Mouse (Mus musculus) thymus, postnatal 14 days (tissue): ENCODE measurements around the gene Mrgpre.

Experiments
- DNase-seq: peaks from one replicate; pipeline ENCODE4 v3.0.0; 2021

Mrgpre gene

DNA sequence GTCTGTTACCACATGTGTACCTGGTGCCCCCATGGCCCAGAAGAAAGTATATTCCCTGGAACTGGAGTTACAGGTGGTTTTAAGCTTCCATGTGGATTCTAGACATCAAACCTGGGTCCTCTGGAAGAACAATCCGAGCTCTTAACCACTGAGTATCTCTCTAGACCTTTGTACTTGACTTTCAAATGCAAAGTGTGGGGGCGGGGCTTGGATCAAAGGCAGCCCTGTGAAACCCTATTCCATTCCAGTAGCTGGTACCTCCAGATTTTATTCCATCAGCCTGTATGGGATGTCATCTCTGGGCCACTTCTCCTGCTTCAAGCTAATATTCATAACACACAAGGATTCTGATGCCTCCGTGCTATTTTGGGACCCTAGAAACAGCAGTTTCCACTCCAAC, 8.2 kb downstream of the Mrgpre start:
- peak; percentile 49 for DNase-seq

DNA sequence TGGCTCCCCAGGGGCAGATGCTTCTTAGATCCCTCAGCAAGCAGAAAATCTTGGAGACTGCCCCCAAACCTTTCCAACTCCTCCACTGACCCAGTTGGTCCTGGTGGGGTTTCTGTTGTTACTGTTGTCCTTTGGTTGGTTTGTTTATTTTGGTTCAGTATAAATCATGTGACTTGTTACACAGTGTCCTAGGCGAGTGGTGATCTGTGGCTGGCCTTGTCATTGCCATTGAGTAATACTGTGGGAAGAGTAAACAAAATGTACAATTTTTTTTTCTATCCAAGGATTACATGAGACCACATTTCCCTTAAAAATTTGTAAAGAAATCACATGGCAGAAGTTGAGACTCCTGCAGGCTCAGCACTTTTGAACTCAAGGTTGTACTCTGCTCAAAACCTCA, 14.8 kb downstream of the Mrgpre start:
- no peak for DNase-seq

DNA sequence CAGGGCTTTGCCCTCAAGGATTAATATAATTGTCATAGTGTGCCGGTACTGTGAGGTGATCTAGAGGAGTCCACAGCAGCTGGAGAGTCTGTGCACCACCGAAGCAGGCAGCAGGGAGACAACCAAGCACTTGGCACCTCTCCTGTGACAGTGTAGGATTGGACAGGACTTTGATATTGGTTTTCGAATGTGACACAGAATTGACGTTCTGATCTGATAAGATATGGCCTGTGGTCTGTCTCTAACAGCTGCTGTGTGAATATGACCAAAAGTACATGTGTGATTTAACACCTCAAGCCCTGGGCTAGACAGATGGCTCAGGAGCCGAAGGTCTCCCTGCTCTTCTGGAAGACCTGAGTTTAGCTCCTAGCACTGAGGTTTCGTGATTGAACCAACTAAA, 16.0 kb downstream of the Mrgpre start:
- no peak for DNase-seq

DNA sequence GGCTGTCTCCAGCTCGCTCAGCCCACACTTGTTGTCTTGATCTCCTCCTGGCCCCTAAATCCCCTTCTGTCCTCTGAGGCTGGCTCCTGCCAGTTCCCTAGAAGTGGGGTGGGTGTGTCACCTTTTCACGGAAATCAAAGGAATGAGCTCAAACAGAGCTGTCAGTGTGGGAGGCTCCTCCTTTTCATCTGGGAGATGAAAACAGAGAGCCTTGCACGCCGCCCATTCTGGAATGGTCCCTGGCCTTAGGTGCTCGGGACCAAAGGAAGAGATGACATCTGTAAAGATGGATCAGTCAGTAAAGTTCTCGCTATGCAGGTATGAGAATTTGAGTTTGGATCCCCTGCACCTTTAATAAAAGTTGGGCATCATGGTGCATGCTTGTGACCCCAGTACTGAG, 17.4 kb downstream of the Mrgpre start, which contains the start of gene Mrgprg:
Gene Mrgprg, minus strand, starts transcription at position 101 of the 400 bp plus-strand sequence.
- DNase-seq = no peak

DNA sequence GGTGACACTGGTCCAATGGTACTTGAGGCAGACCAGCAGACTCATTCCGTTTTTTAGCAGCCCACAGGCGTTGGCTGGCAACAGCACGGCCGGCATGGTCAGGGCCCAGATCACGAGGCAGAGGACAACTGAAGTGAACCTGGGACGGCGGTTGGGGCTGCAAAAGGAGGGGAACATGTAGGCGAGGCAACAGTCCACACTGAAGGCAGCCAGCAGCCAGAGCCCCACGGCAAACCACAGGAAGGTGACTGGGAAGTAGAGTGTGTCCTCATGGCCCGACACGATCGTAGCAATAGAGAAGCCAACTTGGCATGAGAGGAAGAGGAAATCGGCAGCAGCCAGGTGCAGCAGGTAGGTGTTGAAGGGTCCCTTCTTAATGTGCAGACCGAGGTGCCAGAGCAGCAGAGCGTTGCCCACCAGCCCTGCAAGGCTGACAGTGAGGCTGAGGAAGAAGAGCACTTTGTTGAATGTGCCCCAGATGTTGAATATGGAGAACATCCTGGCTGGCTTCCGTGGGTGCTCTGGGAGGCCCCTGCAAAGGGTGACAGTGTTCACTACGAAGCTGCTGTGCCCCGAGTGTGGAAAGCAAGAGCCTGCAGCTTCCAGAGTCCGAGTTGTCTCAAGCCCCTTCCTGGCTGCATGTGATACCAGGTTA, 19.3 kb downstream of the Mrgpre start:
- DNase-seq = peak; percentile 68

DNA sequence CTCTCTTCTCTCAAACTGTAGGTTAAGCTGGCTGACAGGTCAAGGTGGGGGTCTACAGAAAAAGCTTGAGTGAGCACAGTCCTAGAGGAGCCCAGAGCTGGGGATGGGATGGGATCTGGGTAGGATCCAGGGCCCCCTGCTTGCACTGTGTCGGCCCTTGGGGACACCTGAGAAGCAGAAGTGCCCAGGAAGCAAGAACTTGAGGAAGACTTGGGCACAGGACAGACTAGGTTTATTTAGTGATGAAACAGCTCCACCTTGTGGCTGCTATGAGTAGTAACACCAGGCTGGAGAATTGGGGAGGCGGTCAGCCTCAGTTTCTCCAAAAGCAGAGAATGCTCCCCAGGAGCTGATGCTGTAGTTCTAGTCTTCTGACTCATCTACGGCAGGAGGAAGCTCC, 20.5 kb downstream of the Mrgpre start:
- DNase-seq = peak; percentile 42

DNA sequence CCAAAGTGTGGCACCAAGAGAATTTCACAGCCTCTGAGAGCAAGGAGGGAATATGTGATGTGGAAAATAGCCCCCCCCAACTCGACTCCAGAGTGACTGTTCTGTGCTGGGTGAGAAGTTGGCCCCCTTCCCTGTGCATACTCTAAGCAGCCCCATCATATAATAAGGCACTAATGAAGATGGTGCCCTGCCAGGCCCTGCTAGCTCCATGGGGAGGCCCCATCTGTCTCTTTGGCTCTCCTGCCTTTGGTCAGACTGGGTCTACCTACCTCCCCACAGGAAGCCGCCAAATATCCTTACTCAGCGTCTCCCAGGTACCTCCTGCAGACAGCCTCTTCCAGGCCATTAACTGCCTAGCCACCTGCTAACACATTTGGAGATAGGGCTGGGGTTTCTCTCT, 25.3 kb downstream of the Mrgpre start:
- DNase-seq = no peak

DNA sequence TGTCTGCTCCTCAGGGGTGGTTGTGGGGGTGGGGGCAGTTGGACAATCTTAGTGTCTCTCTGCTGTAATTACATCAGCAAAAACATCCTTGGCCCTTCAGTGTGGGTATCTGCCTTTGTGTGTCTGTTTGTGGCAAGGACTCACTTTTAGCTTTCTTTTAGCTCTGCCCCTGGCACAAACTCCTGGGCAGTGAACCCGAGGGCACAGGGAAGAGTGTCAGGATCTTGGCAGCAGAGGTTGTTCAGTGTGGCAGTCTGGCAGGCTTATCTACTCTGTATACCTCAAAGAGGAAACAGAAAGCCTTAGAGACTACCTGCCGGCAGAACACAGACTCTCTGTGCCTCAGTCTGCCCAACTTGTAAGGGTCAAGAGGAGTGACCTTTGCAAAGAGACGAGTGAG, 26.6 kb downstream of the Mrgpre start:
- no peak for DNase-seq

DNA sequence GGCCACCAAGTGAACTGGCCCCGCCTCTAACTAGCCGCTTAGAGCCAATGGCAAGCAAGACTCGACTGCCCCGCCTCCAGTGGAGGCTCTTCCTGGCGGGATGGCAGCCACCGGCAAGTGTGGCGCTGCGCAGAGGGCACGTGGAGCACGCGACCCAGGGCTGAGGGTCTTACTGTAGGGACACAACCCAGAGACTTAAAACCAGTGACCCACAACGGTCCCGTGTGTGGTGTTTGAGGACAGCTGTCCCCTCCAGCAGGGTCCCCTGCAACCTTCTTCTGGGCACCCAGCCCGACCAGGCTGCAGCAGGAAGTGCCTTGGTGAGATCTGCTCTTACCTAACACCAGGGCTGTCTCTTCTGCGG, 27.3 kb downstream of the Mrgpre start:
- DNase-seq = peak; percentile 91

DNA sequence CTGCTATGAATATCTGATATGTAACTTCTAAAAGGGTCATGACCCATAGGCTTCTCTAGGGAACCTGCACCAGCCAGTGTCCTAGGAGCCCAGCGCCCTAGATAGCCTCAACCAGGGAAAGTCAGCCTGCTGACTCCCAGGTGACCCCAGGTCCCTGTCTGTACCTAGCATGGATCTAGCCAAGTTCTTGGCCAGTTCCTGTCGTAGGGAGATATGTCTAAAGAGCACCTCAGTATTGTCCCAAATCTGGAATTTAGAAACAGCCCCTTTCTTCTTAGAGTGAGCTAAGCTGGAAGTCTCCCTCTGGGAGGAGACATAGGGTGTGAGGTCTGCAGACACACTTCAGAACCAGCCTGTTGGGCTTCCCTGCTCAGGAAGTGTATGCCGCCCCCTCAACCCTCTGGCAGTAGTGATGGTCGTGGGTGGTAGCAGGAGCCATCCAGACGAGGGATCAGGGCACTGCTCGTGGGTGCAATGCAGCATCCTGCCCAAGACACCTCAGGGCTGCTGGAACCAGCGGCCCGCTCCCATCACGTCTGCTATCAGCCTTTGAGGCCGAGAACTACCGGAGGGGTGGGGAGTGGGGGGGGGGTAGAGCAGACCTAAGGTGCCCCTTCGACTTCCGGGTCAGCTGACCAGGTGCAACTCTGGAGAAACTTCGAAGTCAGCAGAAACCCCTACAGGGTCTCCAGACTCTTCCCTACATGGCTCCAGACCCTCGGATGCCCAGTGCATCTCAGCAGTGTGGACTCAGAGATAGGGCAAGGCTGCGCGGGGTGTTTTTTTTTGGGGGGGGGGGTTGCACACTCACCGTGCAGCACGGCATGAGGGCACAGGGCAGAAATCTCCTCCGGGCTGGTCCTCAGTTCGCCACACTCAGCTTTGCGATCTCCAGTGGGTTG, 27.9 kb downstream of the Mrgpre start, which contains the start of gene Osbpl5:
Gene Osbpl5, minus strand, starts transcription at position 861 of the 902 bp plus-strand sequence.
- peak; percentile 43 for DNase-seq

DNA sequence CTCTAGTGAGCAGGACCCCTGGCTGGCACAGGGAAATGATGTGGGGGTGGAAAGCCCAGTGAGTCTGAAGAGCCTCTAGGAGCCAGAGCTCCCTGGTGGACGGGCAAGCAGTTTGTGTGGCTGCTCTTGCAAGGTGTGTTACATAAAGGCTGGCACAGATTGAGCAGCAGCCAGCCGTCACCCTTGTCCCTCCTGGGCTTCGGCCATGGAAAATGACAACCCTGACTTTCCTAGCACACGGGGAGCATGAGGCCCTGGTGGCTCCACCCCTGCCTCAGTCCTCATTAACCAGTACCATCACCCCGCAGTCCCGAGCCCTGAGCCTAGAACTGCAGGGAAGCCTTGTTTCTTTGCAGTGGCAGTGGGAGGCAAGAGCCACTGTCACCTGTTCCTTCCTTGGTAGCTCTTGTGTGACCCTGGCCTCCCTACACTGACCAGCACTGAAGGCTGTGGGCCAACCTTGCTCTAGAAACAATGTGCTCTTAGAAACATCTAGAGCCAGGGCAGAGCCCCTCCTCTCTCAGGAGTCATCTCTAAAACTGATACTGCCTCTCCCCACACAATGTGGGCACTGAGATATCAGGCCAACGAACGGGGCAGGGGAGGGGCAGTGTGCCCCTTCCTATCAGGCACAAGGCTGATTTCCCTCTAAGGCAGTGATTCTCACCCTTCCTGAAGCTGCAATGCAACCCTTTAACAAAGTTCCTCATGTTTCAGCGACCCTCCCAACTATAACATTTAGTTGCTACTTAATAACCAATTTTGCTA, 28.8 kb downstream of the Mrgpre start:
- DNase-seq = no peak

DNA sequence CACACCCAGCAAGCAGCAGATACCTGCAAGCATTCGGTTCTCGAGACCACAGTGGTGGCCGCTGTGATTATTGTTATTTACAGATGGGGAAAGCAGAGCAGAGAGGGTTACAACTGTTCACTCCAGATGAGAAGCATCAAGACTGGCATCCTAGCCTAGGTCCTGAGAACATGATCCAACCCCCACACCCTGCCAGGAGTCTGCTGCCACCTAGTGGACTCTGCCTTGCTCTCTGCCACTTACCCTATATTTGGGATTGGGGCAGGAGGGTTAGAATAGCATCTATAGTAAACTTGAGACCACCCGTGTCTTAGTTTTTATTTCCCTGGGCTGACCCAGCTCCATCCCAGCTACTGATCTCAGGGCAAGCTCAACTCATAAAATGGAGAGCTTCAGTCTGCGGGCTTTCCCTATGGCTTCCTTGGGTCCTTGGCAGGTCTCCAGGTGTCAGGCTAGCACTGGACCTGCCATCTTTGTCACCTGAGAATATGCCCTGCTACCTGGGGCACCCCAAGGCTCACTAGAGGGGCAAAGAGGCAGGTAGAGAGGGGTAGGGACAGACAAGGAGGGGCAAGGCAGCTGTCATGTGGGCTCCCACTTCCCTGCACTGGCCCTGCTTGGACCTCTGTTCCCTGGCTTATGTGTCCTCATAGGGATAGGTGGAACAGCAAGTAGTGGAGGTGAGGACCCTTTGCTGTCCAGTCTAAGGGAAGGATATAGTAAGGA, 30.1 kb downstream of the Mrgpre start:
- peak; percentile 77 for DNase-seq

DNA sequence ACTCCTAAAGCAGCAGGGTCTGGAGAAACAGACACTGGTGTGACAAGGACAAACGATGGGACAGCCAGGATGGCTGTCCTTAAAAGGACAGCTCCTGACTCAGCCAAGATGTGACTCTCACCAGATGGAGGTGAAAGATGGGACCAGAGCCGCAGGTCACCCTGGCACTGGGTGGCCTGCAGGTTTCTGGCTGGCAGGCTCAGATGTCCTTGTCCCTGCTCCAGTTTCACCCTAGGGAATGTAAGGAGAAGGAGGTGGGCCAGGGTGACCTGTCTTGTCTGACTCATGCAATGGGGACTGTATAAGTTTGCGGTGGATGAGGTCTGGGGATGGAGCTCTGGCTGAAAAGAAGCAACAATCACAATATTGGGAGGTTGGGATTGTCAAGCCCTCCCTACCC, 31.7 kb downstream of the Mrgpre start:
- DNase-seq = no peak

DNA sequence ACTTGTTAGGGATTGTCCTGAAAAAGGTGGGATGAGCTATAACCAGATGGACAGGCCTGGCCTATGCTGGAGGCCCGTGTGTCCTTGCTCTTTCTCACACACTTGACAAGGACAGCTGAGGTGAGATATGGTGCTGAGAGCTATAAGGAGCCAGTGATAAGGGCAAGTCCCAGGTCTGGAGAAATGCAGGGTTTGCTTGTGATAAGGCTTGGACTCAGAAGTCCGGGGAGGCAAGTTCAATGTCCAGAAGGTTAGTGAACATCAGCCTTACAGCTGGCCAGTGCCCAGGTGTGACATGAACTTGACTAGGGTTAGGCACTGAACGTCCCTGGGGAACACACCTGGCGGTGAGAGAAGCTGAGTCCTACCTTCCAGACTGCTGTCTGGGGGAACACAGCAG, 32.2 kb downstream of the Mrgpre start:
- DNase-seq = no peak

DNA sequence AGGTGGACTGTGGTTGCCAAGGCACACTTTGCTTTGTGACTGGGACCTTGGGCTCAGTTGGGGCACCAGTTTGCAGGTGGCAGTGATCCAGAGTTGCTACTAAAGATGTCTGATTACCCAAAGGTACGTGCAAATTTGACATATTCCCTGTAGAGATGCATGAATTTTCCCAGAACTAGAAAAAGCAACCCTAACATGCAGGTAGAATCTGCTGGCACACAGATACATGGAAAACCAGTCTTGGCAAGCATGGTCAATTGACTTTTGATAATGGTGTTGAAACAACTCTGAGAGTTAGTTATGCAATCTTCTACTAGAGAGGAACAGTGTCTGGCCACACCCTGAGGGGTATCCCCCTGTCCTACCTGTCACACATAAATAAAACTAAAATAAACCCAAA, 32.9 kb downstream of the Mrgpre start:
- DNase-seq = no peak

DNA sequence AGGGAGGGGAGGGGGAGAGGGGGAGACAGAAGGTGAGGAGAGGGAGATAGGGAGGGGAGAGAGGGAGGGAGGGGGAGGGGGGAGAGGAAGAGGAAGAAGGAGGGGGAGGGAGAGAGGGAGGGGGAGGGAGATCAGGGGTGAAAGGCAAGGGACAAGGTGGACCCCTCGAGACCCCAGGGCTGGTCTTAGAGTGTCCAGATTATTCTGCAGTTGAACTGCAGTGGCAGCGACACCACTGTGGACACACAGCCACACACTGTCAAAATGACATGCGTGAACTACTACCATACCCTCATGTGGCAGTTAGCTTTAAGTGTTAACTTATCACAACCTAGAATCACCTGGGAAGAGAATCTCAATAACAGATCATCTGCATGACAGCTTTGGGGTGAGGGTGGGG, 35.3 kb downstream of the Mrgpre start:
- no peak for DNase-seq

DNA sequence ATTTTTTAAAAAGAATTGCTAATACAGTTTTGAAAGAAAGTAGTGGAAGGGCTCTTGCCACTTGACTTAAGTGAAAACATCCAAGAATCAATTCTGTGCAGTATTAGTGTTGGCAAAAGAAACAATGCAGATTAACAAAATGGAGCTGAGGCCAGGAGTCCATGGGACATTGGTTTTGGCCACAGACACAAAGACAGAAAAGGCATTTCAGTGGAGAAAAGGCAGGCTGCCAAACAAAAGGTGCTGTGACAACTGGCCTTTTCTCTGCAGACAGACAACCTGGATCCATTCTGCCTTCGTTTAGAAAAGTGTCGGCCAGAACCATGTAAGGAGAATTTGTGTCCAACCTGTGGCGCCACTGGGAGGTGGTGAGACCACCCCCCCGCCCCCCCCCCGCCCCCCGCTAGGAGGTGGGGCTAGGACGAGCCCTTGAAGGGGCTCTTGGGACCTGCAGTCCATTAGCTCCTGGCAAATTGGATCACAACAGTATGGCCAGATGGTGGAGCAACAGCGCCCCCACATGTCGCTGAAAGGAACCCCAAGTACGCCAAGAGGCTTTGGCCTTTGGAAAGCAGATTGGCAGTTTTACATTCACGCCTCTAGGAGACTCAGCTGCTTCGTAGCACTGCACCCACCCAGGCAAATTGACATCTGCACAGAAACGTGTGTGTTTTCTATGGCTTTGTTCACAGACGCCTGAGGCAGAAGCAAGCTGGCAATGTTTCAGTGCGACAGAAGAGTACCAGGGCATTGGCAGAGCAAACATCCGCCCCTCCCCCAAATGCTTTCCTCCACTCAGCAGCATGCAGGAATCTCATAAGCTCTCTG, 36.0 kb downstream of the Mrgpre start:
- peak; percentile 85 for DNase-seq

DNA sequence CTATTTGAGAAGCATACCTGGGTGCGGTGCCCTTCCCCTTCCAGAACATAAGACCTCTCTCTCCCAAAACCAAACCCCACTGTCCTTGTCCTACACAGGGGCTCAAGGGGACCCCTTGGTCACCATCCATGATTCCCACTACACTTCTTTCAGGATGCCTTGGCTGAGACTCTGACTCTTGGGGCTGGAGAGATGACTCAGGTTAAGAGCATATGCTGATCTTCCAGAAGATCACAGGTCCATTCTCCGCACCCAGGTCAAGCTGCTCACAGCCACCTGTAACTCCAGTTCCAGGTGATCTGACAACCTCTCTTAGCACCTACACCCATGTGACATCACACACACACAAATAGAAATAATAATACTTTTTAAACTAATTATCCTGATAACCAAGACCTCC, 43.6 kb downstream of the Mrgpre start:
- DNase-seq = no peak

DNA sequence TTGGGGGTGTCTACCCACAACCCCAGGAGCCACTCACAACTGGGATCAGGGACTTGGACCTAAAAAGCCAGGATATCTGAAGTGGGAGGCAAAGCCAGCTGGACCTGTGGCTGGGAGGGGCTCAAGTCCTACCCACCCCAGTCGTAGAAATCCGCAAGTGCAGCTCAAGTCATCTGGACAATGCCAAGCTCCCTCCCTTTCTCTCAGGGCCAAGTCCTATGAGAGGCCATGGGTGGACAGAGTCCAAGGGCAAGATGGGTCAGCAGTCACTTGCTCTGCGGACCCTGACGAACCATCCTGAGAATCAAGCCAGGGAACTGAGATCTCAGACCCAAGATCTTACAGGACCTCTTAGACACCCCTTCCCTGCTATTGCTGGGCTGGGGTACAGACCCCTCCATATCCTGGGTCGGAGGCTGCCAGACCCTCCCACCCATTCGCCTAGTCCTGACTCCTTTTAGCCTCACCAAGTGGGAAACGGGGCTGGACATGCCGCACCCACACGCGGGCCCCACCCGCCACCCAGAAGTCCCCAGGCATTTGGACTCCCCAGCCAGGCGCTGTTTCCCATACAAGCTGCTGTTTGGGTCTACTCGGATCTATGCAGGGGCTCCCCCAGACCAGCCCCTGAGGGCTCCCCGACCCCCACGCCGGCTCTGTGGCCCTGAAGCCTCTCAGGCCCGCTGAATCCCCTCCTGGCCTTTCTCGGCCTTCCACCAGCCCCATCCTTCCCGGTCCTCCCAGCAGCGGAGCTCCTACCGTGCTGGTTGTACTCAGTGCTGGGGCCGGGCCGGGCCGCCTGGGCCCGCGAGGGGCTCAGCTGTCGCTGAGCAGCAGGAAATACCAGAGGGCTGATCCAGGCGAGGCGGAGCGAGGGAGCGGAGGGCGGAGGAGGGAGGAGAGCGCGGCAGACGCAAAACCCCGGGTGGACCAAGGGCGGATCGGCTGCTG, 44.5 kb downstream of the Mrgpre start:
- DNase-seq = peak; percentile 75

DNA sequence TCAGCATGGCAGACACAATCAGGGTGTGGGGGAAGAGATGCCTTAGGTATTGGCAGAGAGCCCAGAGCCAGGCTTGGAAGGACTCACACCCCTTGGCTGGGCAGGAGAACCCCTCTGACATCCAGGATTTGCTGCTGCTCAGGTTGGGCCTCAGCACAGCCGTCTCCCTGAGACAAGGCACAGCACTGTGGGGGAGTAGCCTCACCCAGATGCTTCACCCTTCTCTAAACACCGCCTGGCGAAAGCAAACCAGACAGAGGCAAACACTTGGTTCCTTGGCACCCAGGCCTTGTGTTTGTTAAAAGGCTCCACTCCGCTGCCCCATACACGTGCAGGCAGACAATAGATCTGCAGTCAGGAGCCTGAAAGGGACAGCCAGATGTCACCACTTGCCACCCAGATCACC, 45.7 kb downstream of the Mrgpre start:
- no peak for DNase-seq

DNA sequence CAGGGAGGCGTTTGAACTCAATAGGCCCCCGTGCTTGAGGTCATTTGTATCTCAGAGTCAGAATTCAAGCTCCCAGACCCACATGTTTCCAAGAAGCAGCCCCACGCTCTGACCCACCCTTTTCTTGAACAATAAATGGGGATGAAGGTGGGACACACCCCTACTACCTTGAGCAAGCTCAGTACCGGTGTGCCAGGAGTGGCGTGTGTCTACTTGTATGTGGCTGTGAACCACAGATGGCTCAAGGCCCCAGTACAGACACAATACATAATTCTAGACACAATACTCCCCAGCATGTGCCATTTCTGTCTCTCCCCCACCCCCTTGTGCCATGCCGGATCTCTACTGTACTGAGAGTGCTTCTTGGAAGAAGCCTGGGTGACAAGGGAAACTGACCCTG, 46.1 kb downstream of the Mrgpre start:
- no peak for DNase-seq
